Mouse (Mus musculus): ENCODE measurements around the gene Dnajc4. TPM values are rescaled to one million over a fixed set of nuclear protein-coding genes. Genes with fewer than 3 reads are reported as not detected.

The Dnajc4 gene
- polyA plus RNA-seq, 1 experiment from 2014 or later = 23.7 TPM

GRCm38 (mm10) chr19:7019191-7019590 is 26.8 kb upstream of the Dnajc4 start, which contains the start of gene Fermt3:
Gene Fermt3, minus strand, starts transcription at chr19:7019469.
- 91% methylated on average over 5 of the region's 5 CpGs for WGBS
- no peak for DNase-seq (ENCODE audit: low spot score)
- no peaks in the 10 kb centered on the region for H3K4me1 ChIP-seq (replicated peaks; ENCODE audit: control insufficient read depth, insufficient read depth, low read length)
- H3K9ac ChIP-seq = no peak within 1 kb of the TSS
- no peak for ATAC-seq (ENCODE audit: low FRiP score)
- H3K4me2 ChIP-seq (replicated peaks) = no peak within 1 kb of the TSS
- H3K27me3 ChIP-seq (ENCODE audit: control insufficient read depth, insufficient read depth, low read length) = no peaks in the 10 kb centered on the region
- H3K27ac ChIP-seq = no peak within 1 kb of the TSS
- peaks cover 61% of the 10 kb centered on the region for H3K36me3 ChIP-seq (replicated peaks; ENCODE audit: control insufficient read depth, insufficient read depth)
- H3K9me3 ChIP-seq (ENCODE audit: control insufficient read depth, low read length) = no peaks in the 10 kb centered on the region
- no peak within 1 kb of the TSS for H3K4me3 ChIP-seq (replicated peaks; ENCODE audit: low read length)

- H3K9me3 ChIP-seq (ENCODE audit: control insufficient read depth, low read length) = no peaks in the 10 kb centered on the region
- no peaks in the 10 kb centered on the region for H3K27me3 ChIP-seq (ENCODE audit: control insufficient read depth, insufficient read depth, low read length)
- no peak for ATAC-seq (ENCODE audit: low FRiP score)
- H3K27ac ChIP-seq = no peak overlapping the region
- WGBS = 94% methylated on average over 11 of the region's 11 CpGs
- H3K9ac ChIP-seq = no peak overlapping the region
- no peak overlapping the region for H3K4me2 ChIP-seq (replicated peaks)
- no peak for DNase-seq (ENCODE audit: low spot score)
- H3K4me1 ChIP-seq (replicated peaks; ENCODE audit: control insufficient read depth, insufficient read depth, low read length) = no peaks in the 10 kb centered on the region
- H3K4me3 ChIP-seq (replicated peaks; ENCODE audit: low read length) = no peak overlapping the region
- peaks cover 55% of the 10 kb centered on the region for H3K36me3 ChIP-seq (replicated peaks; ENCODE audit: control insufficient read depth, insufficient read depth)
Observed at GRCm38 (mm10) chr19:7018546-7018945, 26.2 kb upstream of the Dnajc4 start.

- 92% methylated on average over 12 of the region's 12 CpGs for WGBS
- Histone ChIP-seq H3K4me2 (replicated peaks) (no peak overlapping the region), H3K27me3 (ENCODE audit: control insufficient read depth, insufficient read depth, low read length) (no peaks in the 10 kb centered on the region), H3K27ac (no peak overlapping the region), H3K36me3 (replicated peaks; ENCODE audit: control insufficient read depth, insufficient read depth) (peaks cover 48% of the 10 kb centered on the region), H3K9ac (no peak overlapping the region), H3K9me3 (ENCODE audit: control insufficient read depth, low read length) (no peaks in the 10 kb centered on the region), H3K4me1 (replicated peaks; ENCODE audit: control insufficient read depth, insufficient read depth, low read length) (no peaks in the 10 kb centered on the region), H3K4me3 (replicated peaks; ENCODE audit: low read length) (no peak overlapping the region)
- no peak for DNase-seq (ENCODE audit: low spot score)
- ATAC-seq (ENCODE audit: low FRiP score) = no peak
Observed at GRCm38 (mm10) chr19:7017541-7018457, 25.4 kb upstream of the Dnajc4 start.

GRCm38 (mm10) chr19:7014481-7015135 is 22.2 kb upstream of the Dnajc4 start:
- DNase-seq (ENCODE audit: low spot score) (no peak), ATAC-seq (ENCODE audit: low FRiP score) (no peak)
- no peak overlapping the region for H3K4me3 ChIP-seq (replicated peaks; ENCODE audit: low read length)
- no peaks in the 10 kb centered on the region for H3K27me3 ChIP-seq (ENCODE audit: control insufficient read depth, insufficient read depth, low read length)
- no peaks in the 10 kb centered on the region for H3K9me3 ChIP-seq (ENCODE audit: control insufficient read depth, low read length)
- no peak overlapping the region for H3K9ac ChIP-seq
- no peak overlapping the region for H3K4me2 ChIP-seq (replicated peaks)
- no peaks in the 10 kb centered on the region for H3K4me1 ChIP-seq (replicated peaks; ENCODE audit: control insufficient read depth, insufficient read depth, low read length)
- WGBS = 90% methylated on average over 20 of the region's 20 CpGs
- H3K36me3 ChIP-seq (replicated peaks; ENCODE audit: control insufficient read depth, insufficient read depth) = peaks cover 16% of the 10 kb centered on the region
- no peak overlapping the region for H3K27ac ChIP-seq

GRCm38 (mm10) chr19:7013984-7014383 is 21.6 kb upstream of the Dnajc4 start:
- WGBS = 84% methylated on average over 9 of the region's 9 CpGs
- H3K27ac ChIP-seq = no peak overlapping the region
- no peak overlapping the region for H3K9ac ChIP-seq
- peaks cover 9% of the 10 kb centered on the region for H3K36me3 ChIP-seq (replicated peaks; ENCODE audit: control insufficient read depth, insufficient read depth)
- H3K4me2 ChIP-seq (replicated peaks) = no peak overlapping the region
- H3K9me3 ChIP-seq (ENCODE audit: control insufficient read depth, low read length) = no peaks in the 10 kb centered on the region
- DNase-seq (ENCODE audit: low spot score) (no peak), ATAC-seq (ENCODE audit: low FRiP score) (no peak)
- H3K27me3 ChIP-seq (ENCODE audit: control insufficient read depth, insufficient read depth, low read length) = no peaks in the 10 kb centered on the region
- no peaks in the 10 kb centered on the region for H3K4me1 ChIP-seq (replicated peaks; ENCODE audit: control insufficient read depth, insufficient read depth, low read length)
- H3K4me3 ChIP-seq (replicated peaks; ENCODE audit: low read length) = no peak overlapping the region

GRCm38 (mm10) chr19:7012426-7012825 is 20.1 kb upstream of the Dnajc4 start:
- WGBS = 77% methylated on average over 4 of the region's 4 CpGs
- DNase-seq (ENCODE audit: low spot score) (no peak), ATAC-seq (ENCODE audit: low FRiP score) (no peak)
- no peaks in the 10 kb centered on the region for H3K27me3 ChIP-seq (ENCODE audit: control insufficient read depth, insufficient read depth, low read length)
- no peak overlapping the region for H3K27ac ChIP-seq
- H3K9me3 ChIP-seq (ENCODE audit: control insufficient read depth, low read length) = no peaks in the 10 kb centered on the region
- H3K4me1 ChIP-seq (replicated peaks; ENCODE audit: control insufficient read depth, insufficient read depth, low read length) = no peaks in the 10 kb centered on the region
- no peak overlapping the region for H3K9ac ChIP-seq
- no peak overlapping the region for H3K4me2 ChIP-seq (replicated peaks)
- no peak overlapping the region for H3K4me3 ChIP-seq (replicated peaks; ENCODE audit: low read length)
- no peaks in the 10 kb centered on the region; the same call in 1 of the 2 replicates for H3K36me3 ChIP-seq (replicated peaks; ENCODE audit: control insufficient read depth, insufficient read depth)

GRCm38 (mm10) chr19:7006892-7007593 is 14.7 kb upstream of the Dnajc4 start:
- DNase-seq (ENCODE audit: low spot score) (no peak), ATAC-seq (ENCODE audit: low FRiP score) (no peak)
- no peaks in the 10 kb centered on the region for H3K36me3 ChIP-seq (replicated peaks; ENCODE audit: control insufficient read depth, insufficient read depth)
- 91% methylated on average over 9 of the region's 9 CpGs for WGBS
- H3K9ac ChIP-seq = no peak overlapping the region
- H3K27me3 ChIP-seq (ENCODE audit: control insufficient read depth, insufficient read depth, low read length) = no peaks in the 10 kb centered on the region
- H3K4me2 ChIP-seq (replicated peaks) = no peak overlapping the region
- H3K9me3 ChIP-seq (ENCODE audit: control insufficient read depth, low read length) = no peaks in the 10 kb centered on the region
- no peak overlapping the region for H3K27ac ChIP-seq
- no peak overlapping the region for H3K4me3 ChIP-seq (replicated peaks; ENCODE audit: low read length)
- no peaks in the 10 kb centered on the region for H3K4me1 ChIP-seq (replicated peaks; ENCODE audit: control insufficient read depth, insufficient read depth, low read length)

GRCm38 (mm10) chr19:6999360-7000063 is 7.1 kb upstream of the Dnajc4 start:
- no peak overlapping the region for H3K27ac ChIP-seq
- H3K4me1 ChIP-seq (replicated peaks; ENCODE audit: control insufficient read depth, insufficient read depth, low read length) = peaks cover 17% of the 10 kb centered on the region
- no peak overlapping the region for H3K4me2 ChIP-seq (replicated peaks)
- no peaks in the 10 kb centered on the region for H3K9me3 ChIP-seq (ENCODE audit: control insufficient read depth, low read length)
- H3K36me3 ChIP-seq (replicated peaks; ENCODE audit: control insufficient read depth, insufficient read depth) = peaks cover 21% of the 10 kb centered on the region
- H3K27me3 ChIP-seq (ENCODE audit: control insufficient read depth, insufficient read depth, low read length) = no peaks in the 10 kb centered on the region
- no peak overlapping the region for H3K4me3 ChIP-seq (replicated peaks; ENCODE audit: low read length)
- WGBS = 93% methylated on average over 19 of the region's 19 CpGs
- DNase-seq (ENCODE audit: low spot score) (no peak), ATAC-seq (ENCODE audit: low FRiP score) (no peak)
- no peak overlapping the region for H3K9ac ChIP-seq

All from hindbrain, embryonic 14.5 days (tissue).